46 mouse cellular contexts compared by ENCODE assay signal in the genomic region with DNA sequence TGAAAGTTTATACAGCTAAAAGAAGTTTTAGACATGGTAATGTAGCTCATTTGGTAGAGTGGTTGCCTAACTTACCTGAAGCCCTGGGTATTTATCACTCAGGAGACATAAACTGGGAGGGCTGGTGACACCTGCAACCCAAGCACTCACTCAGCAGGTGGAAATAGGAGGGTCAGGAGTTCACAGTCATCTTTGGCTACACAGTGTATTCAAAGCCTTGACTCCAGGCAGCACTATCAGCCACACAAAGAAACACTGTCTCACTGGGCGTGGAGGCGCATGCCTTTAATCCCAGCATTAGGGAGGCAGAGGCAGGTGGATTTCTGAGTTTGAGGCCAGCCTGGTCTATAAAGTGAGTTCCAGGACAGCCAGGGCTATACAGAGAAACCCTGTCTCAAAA. TPM values are rescaled to one million over a fixed set of nuclear protein-coding genes. Genes with fewer than 3 reads are reported as not detected.
"Had no signal": no experiment of that assay in that cellular context is flagged by ENCODE, and none has a peak within 500 bp of the region (broad histone marks: within the 10 kb centered on the region; RNA-seq: fewer than 3 reads in every experiment).

No protein-coding gene starts in this region.

- H3K27me3 ChIP-seq: liver, embryonic 13.5 days; midbrain, embryonic 12.5 days; midbrain, embryonic 13.5 days; midbrain, embryonic 15.5 days had no signal

- H3K4me3 ChIP-seq: left cerebral cortex, adult 2 months; limb, embryonic 10.5 days; limb, embryonic 12.5 days; limb, embryonic 13.5 days; limb, embryonic 15.5 days; liver, embryonic 12.5 days; liver, embryonic 13.5 days; liver, embryonic 15.5 days; lung, embryonic 15.5 days; megakaryocyte, embryonic 14.5 days; midbrain, embryonic 10.5 days; midbrain, embryonic 12.5 days; midbrain, embryonic 13.5 days; midbrain, embryonic 15.5 days; myocyte had no signal

- H3K4me1 ChIP-seq: limb, embryonic 12.5 days; limb, embryonic 13.5 days; limb, embryonic 15.5 days; liver, embryonic 12.5 days; liver, embryonic 13.5 days; liver, embryonic 15.5 days; lung, embryonic 15.5 days; midbrain, embryonic 10.5 days; midbrain, embryonic 12.5 days; midbrain, embryonic 13.5 days; midbrain, embryonic 15.5 days had no signal

- ATAC-seq: liver, embryonic 12.5 days; liver, postnatal 0 days; lung, postnatal 0 days; midbrain, embryonic 13.5 days; midbrain, embryonic 15.5 days had no signal

- H3K27ac ChIP-seq: left cerebral cortex, adult 2 months; limb, embryonic 10.5 days; limb, embryonic 12.5 days; limb, embryonic 13.5 days; limb, embryonic 15.5 days; liver, embryonic 12.5 days; liver, embryonic 13.5 days; liver, embryonic 14.5 days; liver, embryonic 15.5 days; lung, embryonic 15.5 days; macrophage; midbrain, embryonic 10.5 days; midbrain, embryonic 12.5 days; midbrain, embryonic 13.5 days; midbrain, embryonic 15.5 days had no signal

- H3K9ac ChIP-seq: limb, embryonic 12.5 days; limb, embryonic 13.5 days; limb, embryonic 15.5 days; liver, embryonic 12.5 days; liver, embryonic 13.5 days; liver, embryonic 14.5 days; liver, embryonic 15.5 days; liver, postnatal 0 days; lung, embryonic 14.5 days; lung, embryonic 15.5 days; midbrain, embryonic 12.5 days; midbrain, embryonic 13.5 days; midbrain, embryonic 15.5 days had no signal

- H3K36me3 ChIP-seq: limb, embryonic 10.5 days; limb, embryonic 12.5 days; limb, embryonic 13.5 days; limb, embryonic 15.5 days; liver, embryonic 12.5 days; liver, embryonic 13.5 days; liver, embryonic 15.5 days; lung, embryonic 15.5 days; midbrain, embryonic 10.5 days; midbrain, embryonic 12.5 days; midbrain, embryonic 13.5 days; midbrain, embryonic 15.5 days had no signal

- DNase-seq: left cerebral cortex, postnatal 4 days; liver; liver, embryonic 13.5 days; liver, postnatal 0 days; lung, adult 18-20 months; lung, adult 2 months; lung, embryonic 14.5 days; lung, postnatal 10 days; lung, postnatal 14 days; lung, postnatal 36 days; lung, postnatal 4 days; midbrain, embryonic 14.5 days had no signal

- H3K9me3 ChIP-seq: limb, embryonic 10.5 days; limb, embryonic 12.5 days; limb, embryonic 13.5 days; limb, embryonic 15.5 days; liver, embryonic 12.5 days; liver, embryonic 13.5 days; liver, embryonic 15.5 days; lung, embryonic 15.5 days; megakaryocyte, embryonic 14.5 days; midbrain, embryonic 10.5 days; midbrain, embryonic 12.5 days; midbrain, embryonic 13.5 days; midbrain, embryonic 15.5 days had no signal

- H3K4me2 ChIP-seq: limb, embryonic 12.5 days; limb, embryonic 13.5 days; limb, embryonic 15.5 days; liver, embryonic 11.5 days; liver, embryonic 12.5 days; liver, embryonic 13.5 days; liver, embryonic 15.5 days; lung, embryonic 14.5 days; lung, embryonic 15.5 days; midbrain, embryonic 11.5 days; midbrain, embryonic 12.5 days; midbrain, embryonic 13.5 days; midbrain, embryonic 15.5 days had no signal

RNA-seq across cellular contexts. Expression of a gene that starts 3.5 kb away (rescaled TPM):
- total RNA-seq: left cerebral cortex, adult 2 months; left cerebral cortex, postnatal 10 days; left cerebral cortex, postnatal 25 days; left cerebral cortex, postnatal 36 days; left cerebral cortex, postnatal 4 days; liver, adult 2 months; megakaryocyte progenitor cell, adult 5-6 weeks; megakaryocyte, adult 5-6 weeks; megakaryocyte-erythroid progenitor cell, adult 5-6 weeks; midbrain, postnatal 0 days; monocyte, adult 5-6 weeks had no signal
- polyA plus RNA-seq: limb, embryonic 11.5 days; limb, embryonic 12.5 days; limb, embryonic 13.5 days; limb, embryonic 14.5 days; limb, embryonic 15.5 days; liver, adult 2 months; liver, embryonic 11.5 days; liver, embryonic 12.5 days; liver, embryonic 13.5 days; liver, embryonic 15.5 days; liver, embryonic 16.5 days; liver, postnatal 0 days; lung, adult 2 months; lung, embryonic 14.5 days; lung, embryonic 15.5 days; lung, embryonic 16.5 days; lung, postnatal 0 days; macrophage; midbrain, embryonic 10.5 days; midbrain, embryonic 11.5 days; midbrain, embryonic 12.5 days; midbrain, embryonic 13.5 days; midbrain, embryonic 14.5 days; midbrain, embryonic 15.5 days; myocyte; neural tube, embryonic 11.5 days had no signal

RNA-seq across cellular contexts. Expression of a gene that starts 41.2 kb away (rescaled TPM):
- total RNA-seq: monocyte, adult 5-6 weeks had no signal

RNA-seq across cellular contexts. Expression of a gene that starts 44.8 kb away (rescaled TPM):
- total RNA-seq: left cerebral cortex, adult 2 months; left cerebral cortex, postnatal 10 days; left cerebral cortex, postnatal 14 days; left cerebral cortex, postnatal 25 days; left cerebral cortex, postnatal 36 days; left cerebral cortex, postnatal 4 days; liver, adult 2 months; megakaryocyte progenitor cell, adult 5-6 weeks; megakaryocyte, adult 5-6 weeks; megakaryocyte-erythroid progenitor cell, adult 5-6 weeks; midbrain, postnatal 0 days; monocyte, adult 5-6 weeks had no signal
- polyA plus RNA-seq: limb, embryonic 10.5 days; limb, embryonic 11.5 days; limb, embryonic 12.5 days; limb, embryonic 13.5 days; limb, embryonic 14.5 days; limb, embryonic 15.5 days; liver, adult 2 months; liver, embryonic 11.5 days; liver, embryonic 12.5 days; liver, embryonic 13.5 days; liver, embryonic 14.5 days; liver, embryonic 15.5 days; liver, embryonic 16.5 days; liver, postnatal 0 days; lung, embryonic 14.5 days; lung, embryonic 15.5 days; lung, embryonic 16.5 days; lung, postnatal 0 days; macrophage; midbrain, embryonic 10.5 days; midbrain, embryonic 11.5 days; midbrain, embryonic 12.5 days; midbrain, embryonic 13.5 days; midbrain, embryonic 14.5 days; midbrain, embryonic 15.5 days; midbrain, postnatal 0 days; myocyte; neural tube, embryonic 11.5 days had no signal
